Mouse (Mus musculus) embryonic facial prominence, embryonic 14.5 days (tissue): Measurements from ENCODE around the gene Igf2r. TPM values are rescaled to one million over a fixed set of nuclear protein-coding genes. Genes with fewer than 3 reads are reported as not detected.

Experiments
- ATAC-seq: fragments of 200-750 bp; cut with Nextera tagmentation; 2 replicates; pipeline ENCODE4 v1.8.0; 2017; ENCODE audit warnings: low read depth, moderate number of reproducible peaks, moderate TSS enrichment
- DNase-seq: peaks from one replicate; pipeline ENCODE4 v3.0.0-alpha.2; 2015; ENCODE audit warnings: low spot score
- H3K27ac ChIP-seq: fragments of 300-500 bp; sonication (generic); replicated peaks from 2 replicates; pipeline ENCODE4 v1.5.1; 2014; ENCODE audit warnings: low read depth, mild to moderate bottlenecking, low read length, moderate library complexity
- H3K27me3 ChIP-seq: fragments of 300-500 bp; sonication (generic); replicated peaks from 2 replicates; pipeline ENCODE4 v1.6.1; 2014; ENCODE audit warnings: low read length; ENCODE audit not compliant: control insufficient read depth, insufficient read depth
- H3K36me3 ChIP-seq: fragments of 300-500 bp; sonication (generic); 2 replicates; pipeline ENCODE4 v1.6.1; 2014; ENCODE audit warnings: low read length, mixed read lengths; ENCODE audit not compliant: control insufficient read depth, insufficient read depth
- H3K4me1 ChIP-seq: fragments of 300-500 bp; sonication (generic); 2 replicates; pipeline ENCODE4 v1.6.1; 2014; ENCODE audit warnings: antibody characterized with exemption, low read length; ENCODE audit not compliant: control insufficient read depth, insufficient read depth
- H3K4me2 ChIP-seq: fragments of 300-500 bp; sonication (generic); 2 replicates; pipeline ENCODE4 v1.6.1; 2014; ENCODE audit warnings: low read depth, mild to moderate bottlenecking, low read length, moderate library complexity, mixed read lengths
- H3K4me3 ChIP-seq: fragments of 300-500 bp; sonication (generic); 2 replicates; pipeline ENCODE4 v1.5.1; 2014; ENCODE audit warnings: low read depth, mild to moderate bottlenecking, low read length
- H3K9ac ChIP-seq: fragments of 300-500 bp; sonication (generic); 2 replicates; pipeline ENCODE4 v1.6.1; 2014; ENCODE audit warnings: low read depth, mild to moderate bottlenecking, low read length, moderate library complexity, mixed read lengths
- H3K9me3 ChIP-seq: fragments of 300-500 bp; sonication (generic); 2 replicates; pipeline ENCODE4 v1.6.1; 2016; ENCODE audit warnings: low read length; ENCODE audit not compliant: control insufficient read depth
- WGBS: fragments of 180-500 bp; shearing (Covaris S2); extraction: QIAGEN DNeasy Blood & Tissue Kit; methylation state at CpG from one replicate; pipeline ENCODE4 v1.1.7; 2014; 5-methylcytosine and 5-hydroxymethylcytosine counted together
- polyA plus RNA-seq: library from polyadenylated mRNA; unstranded; fragments of >200 nt; fragmentation: Nextera tagmentation; extraction: Ambion mirVana; gene quantifications from 2 replicates; pipeline ENCODE4 v1.2.1, GENCODE M21; 2014

Gene Igf2r
- polyA plus RNA-seq, 1 experiment from 2014 or later: 66.0 TPM

DNA sequence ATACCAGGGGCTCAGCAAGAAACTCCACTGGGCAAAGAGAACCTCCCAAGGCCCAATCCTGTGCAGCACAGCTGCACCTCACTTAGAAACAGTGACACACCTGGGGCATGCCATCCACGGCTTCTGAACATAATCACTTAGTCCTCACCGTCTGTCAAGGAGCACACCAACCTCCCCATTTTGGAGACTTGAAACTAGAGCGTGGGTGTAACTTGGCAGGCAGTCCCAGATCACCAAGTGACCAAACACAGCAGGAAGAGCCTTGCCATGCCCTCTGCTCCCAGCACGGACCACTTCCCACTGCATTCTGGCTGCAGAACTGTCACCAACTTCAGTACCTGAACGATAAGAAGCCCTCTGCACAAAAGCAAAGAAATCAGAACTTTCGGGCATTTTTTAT lies 12.3 kb downstream of the Igf2r start:
- peaks cover 34% of the 10 kb centered on the region; the same call in 1 of the 2 replicates for H3K36me3 ChIP-seq
- H3K4me1 ChIP-seq: peaks cover 58% of the 10 kb centered on the region
- ATAC-seq: no peak
- WGBS: 80% methylated on average over 6 of the region's 6 CpGs
- H3K9me3 ChIP-seq: no peaks in the 10 kb centered on the region
- no peak overlapping the region for H3K9ac ChIP-seq
- no peak overlapping the region for H3K4me3 ChIP-seq
- no peak overlapping the region for H3K4me2 ChIP-seq
- no peak for DNase-seq
- H3K27ac ChIP-seq: no peak overlapping the region
- no peaks in the 10 kb centered on the region for H3K27me3 ChIP-seq

DNA sequence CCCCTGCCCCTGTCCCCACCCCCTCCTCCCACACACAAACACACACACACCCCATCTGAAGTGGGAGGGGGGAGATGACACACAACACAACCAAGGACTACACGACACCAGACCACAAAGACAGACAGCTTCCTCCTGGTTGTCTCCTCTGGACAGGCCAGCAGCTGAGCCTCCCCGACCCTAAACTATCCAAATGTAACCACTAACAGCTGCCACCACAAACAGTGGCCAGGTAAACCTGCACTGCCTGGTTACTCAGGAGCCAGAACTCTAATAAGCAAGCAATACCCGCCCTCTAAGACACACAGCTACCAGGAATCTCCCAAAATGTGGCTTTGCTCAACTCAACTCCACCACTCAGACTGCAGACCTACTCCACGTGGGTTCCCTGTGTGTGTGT lies 13.5 kb downstream of the Igf2r start:
- no peak for ATAC-seq
- WGBS: 55% methylated on average over 4 of the region's 4 CpGs
- no peaks in the 10 kb centered on the region for H3K9me3 ChIP-seq

DNA sequence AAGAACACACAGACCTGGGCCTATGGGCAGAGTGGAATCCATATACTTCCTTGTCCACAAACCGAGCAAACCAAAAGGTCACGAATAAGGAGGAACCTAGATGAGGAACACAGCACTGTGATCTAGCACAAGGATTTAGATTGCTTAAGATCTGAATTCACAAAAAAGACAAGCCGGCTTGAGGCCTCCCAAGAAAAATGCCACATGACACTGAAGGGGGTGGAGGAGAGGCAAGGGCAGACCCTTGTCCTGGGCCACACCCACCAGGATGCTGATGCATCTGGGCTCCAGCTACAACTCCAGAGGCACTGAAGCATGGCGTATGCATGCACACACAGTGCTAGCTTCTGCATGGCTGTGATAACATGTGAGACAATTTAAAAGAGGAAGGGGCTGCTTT lies 14.3 kb downstream of the Igf2r start:
- H3K27ac ChIP-seq: no peak overlapping the region
- whole genome bisulfite sequencing: 71% methylated on average over 4 of the region's 4 CpGs
- peaks cover 69% of the 10 kb centered on the region for H3K4me1 ChIP-seq
- no peak overlapping the region for H3K4me3 ChIP-seq
- H3K27me3 ChIP-seq: no peaks in the 10 kb centered on the region
- H3K9me3 ChIP-seq: no peaks in the 10 kb centered on the region
- H3K36me3 ChIP-seq: peaks cover 20% of the 10 kb centered on the region; the same call in 1 of the 2 replicates
- no peak overlapping the region for H3K4me2 ChIP-seq
- no peak for DNase-seq
- no peak overlapping the region for H3K9ac ChIP-seq
- ATAC-seq: no peak

More for the DNA sequence above, 13.5 kb downstream of the Igf2r start:
- peak overlapping the region; percentile 25; the same call in 1 of the 2 replicates for H3K9ac ChIP-seq
- H3K36me3 ChIP-seq: peaks cover 23% of the 10 kb centered on the region; the same call in 1 of the 2 replicates
- no peak overlapping the region for H3K4me2 ChIP-seq
- no peak overlapping the region for H3K4me3 ChIP-seq
- no peak for DNase-seq
- no peak overlapping the region for H3K27ac ChIP-seq
- H3K4me1 ChIP-seq: peaks cover 69% of the 10 kb centered on the region
- no peaks in the 10 kb centered on the region for H3K27me3 ChIP-seq

DNA sequence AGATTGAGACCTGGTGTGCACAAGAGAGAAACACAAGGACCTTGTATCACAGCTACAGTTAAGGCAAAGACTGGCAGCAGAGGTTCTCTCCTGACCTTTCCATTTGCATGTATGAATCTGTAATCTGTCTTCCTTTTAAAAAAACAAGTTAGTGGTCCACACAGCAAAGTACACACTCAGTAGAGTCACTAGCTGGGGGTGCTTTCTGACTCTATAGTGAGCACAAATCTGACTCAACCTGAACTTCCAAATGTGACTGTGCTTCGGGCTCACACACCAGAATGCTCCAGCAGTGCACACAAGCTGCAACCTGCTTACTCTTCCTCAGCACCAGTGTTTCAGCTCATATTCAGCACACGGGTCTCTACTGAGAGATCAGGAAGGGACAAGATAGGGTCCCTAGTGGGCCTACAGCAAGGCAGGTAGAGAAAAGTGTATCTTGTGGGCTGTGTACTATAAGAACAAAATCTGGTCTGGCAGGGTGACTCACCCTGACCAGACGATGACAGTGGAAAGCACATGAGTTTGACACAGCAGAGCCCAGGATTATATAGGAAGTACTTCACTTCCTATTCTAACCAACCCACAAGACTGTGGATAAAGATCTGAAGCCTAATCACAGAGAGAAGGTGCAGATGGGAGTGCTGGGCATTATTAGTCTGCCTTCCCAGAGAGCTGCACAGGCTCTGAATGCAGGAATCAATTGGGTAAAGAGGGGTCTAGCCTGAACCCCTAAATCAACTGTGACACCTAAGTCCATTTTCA lies 15.0 kb downstream of the Igf2r start:
- H3K27me3 ChIP-seq: no peaks in the 10 kb centered on the region
- H3K4me1 ChIP-seq: peaks cover 69% of the 10 kb centered on the region
- H3K27ac ChIP-seq: peak overlapping the region; percentile 19
- ATAC-seq: no peak
- DNase-seq: no peak
- WGBS: 41% methylated on average over 3 of the region's 3 CpGs
- no peaks in the 10 kb centered on the region for H3K9me3 ChIP-seq
- no peak overlapping the region for H3K4me3 ChIP-seq
- no peak overlapping the region for H3K9ac ChIP-seq
- peaks cover 20% of the 10 kb centered on the region; the same call in 1 of the 2 replicates for H3K36me3 ChIP-seq
- no peak overlapping the region for H3K4me2 ChIP-seq

DNA sequence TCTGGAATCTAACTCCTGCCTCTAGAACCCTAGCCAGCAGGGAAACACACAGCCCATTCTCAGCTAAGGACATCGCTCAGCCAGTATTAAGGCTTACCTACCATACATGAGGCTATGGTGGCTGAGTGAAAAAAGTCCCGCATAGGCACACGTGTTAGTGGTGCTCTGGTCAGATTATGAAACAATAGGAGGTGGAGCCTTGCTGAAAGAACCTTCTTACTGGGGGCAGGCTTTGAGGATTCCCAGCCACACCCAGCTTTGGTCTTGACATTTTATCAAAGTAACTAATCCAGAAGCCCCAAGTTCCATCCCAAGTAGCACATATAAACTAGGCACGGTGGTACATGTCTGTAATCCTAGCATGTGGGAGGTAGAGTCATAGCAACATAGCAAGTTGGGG lies 16.4 kb downstream of the Igf2r start:
- no peak overlapping the region for H3K9ac ChIP-seq
- no peak overlapping the region for H3K27ac ChIP-seq
- no peak for ATAC-seq
- H3K36me3 ChIP-seq: peaks cover 26% of the 10 kb centered on the region
- no peaks in the 10 kb centered on the region for H3K9me3 ChIP-seq
- no peak for DNase-seq
- no peaks in the 10 kb centered on the region for H3K27me3 ChIP-seq
- no peak overlapping the region for H3K4me2 ChIP-seq
- H3K4me3 ChIP-seq: no peak overlapping the region
- H3K4me1 ChIP-seq: peaks cover 74% of the 10 kb centered on the region
- 59% methylated on average over 4 of the region's 4 CpGs for WGBS

DNA sequence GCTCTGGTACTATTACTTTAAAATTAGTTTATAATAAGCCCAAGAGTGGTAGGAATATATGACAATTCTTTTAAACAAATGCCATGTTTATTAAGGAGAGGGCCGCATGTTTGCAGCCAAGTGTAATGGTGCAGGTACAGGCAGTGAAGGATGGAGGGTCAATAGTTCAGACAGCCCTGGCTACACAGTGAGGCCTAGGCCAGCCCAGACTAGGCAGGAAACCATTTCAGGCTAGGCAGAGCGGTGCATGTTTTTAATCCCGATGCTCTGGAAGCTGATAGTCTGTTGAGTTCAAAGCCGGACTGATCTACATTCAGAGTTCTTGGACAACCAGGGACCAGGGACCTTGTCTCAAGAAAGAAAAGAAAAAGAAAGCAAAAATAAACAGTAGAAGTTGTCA lies 17.8 kb downstream of the Igf2r start:
- H3K27ac ChIP-seq: peak overlapping the region; percentile 61
- H3K36me3 ChIP-seq: peaks cover 30% of the 10 kb centered on the region

DNA sequence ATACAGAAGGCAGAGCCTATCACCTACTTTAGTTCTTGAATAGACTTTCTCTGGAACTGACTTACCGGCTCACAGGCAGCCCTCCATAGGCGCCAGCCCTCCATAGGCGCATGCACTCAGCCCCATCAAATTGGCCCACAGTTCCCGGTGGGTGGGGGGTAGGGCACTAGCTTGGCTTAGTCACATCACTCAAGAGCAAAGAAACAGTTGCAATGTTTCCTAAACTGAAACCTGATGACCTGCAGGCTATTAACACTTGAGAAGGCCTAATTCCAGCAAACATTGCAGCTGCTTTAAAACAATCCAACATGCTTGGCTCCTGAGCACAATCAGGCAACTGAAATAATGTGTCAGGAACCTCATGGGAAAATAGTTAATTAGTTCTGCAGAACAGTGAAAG lies 18.2 kb downstream of the Igf2r start:
- no peak overlapping the region for H3K4me3 ChIP-seq
- peak overlapping the region; percentile 16 for H3K4me2 ChIP-seq
- ATAC-seq (peak; percentile 55), DNase-seq (peak; percentile 86)
- H3K27me3 ChIP-seq: no peaks in the 10 kb centered on the region
- peaks cover 72% of the 10 kb centered on the region for H3K4me1 ChIP-seq
- 29% methylated on average over 4 of the region's 4 CpGs for WGBS
- no peak overlapping the region for H3K9ac ChIP-seq
- peak overlapping the region; percentile 61 for H3K27ac ChIP-seq
- no peaks in the 10 kb centered on the region for H3K9me3 ChIP-seq
- peaks cover 32% of the 10 kb centered on the region for H3K36me3 ChIP-seq

More for the DNA sequence above, 17.8 kb downstream of the Igf2r start:
- peaks cover 74% of the 10 kb centered on the region for H3K4me1 ChIP-seq
- ATAC-seq: no peak
- DNase-seq: no peak
- no peak overlapping the region for H3K4me3 ChIP-seq
- H3K9ac ChIP-seq: no peak overlapping the region
- H3K4me2 ChIP-seq: no peak overlapping the region
- 34% methylated on average over 4 of the region's 4 CpGs for WGBS
- no peaks in the 10 kb centered on the region for H3K27me3 ChIP-seq
- H3K9me3 ChIP-seq: no peaks in the 10 kb centered on the region

DNA sequence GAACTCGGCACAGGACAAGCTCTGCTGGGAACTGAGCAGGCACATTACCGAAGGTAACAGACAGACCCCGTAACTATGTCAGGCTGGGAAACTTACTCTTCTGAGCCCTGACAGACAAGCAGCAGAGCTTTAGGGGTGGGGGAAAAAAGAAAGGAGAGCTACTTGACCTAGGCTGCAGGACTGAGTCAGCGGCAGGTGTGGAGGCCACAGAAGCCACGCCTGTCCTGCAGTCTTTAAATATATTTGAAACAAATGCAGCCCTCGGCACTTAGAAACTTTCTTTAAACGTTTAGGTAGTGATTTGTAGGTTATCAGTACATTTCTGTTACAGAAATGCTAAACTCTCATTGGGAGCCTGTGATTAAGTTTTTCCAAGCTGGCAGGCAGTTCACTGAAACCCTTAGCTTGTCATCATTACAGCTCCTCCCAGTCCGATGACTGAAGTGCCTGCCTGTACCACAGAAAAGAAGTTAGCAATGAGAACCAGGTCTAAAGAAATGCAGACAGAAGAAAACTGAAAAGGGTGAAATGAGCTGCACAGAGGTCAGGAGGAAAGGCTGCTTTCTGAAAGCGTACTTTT lies 18.8 kb downstream of the Igf2r start:
- WGBS: 19% methylated on average over 9 of the region's 9 CpGs
- peak overlapping the region; percentile 61 for H3K27ac ChIP-seq
- H3K4me3 ChIP-seq: no peak overlapping the region
- peaks cover 67% of the 10 kb centered on the region for H3K4me1 ChIP-seq
- no peak overlapping the region for H3K9ac ChIP-seq
- no peaks in the 10 kb centered on the region for H3K27me3 ChIP-seq
- H3K9me3 ChIP-seq: no peaks in the 10 kb centered on the region
- ATAC-seq (no peak), DNase-seq (no peak)
- peaks cover 37% of the 10 kb centered on the region for H3K36me3 ChIP-seq
- H3K4me2 ChIP-seq: peak overlapping the region; percentile 16
